ENCODE assay signal across 9 mouse cellular contexts in the genomic region with DNA sequence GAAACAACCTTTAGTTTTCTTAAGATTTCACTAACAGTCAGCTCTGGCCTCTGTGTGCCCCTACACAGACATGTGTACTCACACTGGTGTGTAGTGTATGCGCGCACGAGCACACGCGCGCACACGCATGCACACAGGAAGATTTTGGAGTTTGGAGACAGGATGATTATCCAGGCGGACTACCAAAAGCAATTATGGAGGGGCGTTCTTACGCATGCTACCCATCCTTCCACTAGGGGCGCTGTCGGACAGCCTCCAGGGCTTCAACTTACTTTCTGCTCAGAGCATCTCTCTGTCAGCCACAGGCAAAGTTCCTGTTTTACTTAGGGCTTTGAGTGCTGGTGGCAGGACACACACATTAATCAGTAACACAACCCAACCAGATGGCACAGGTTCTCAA. TPM values are rescaled to one million over a fixed set of nuclear protein-coding genes. Genes with fewer than 3 reads are reported as not detected.
A peak's percentile ranks its signal among the peaks of the same experiment; 100 is the strongest.
DNase-seq lines count a peak whose midpoint lies in the region; ATAC-seq and TF ChIP-seq lines count a peak whose summit lies in the region.
"Had no signal": no experiment of that assay in that cellular context is flagged by ENCODE, and none has a peak within 500 bp of the region (broad histone marks: within the 10 kb centered on the region; RNA-seq: fewer than 3 reads in every experiment).

No protein-coding gene starts in this region.

- H3K27ac ChIP-seq in heart, adult 2 months = no peak overlapping the region
- no peak overlapping the region for H3K27ac ChIP-seq in lung, postnatal 0 days (ENCODE audit: low read length)
- H3K27ac ChIP-seq: lung, embryonic 15.5 days had no signal

- no peaks in the 10 kb centered on the region for H3K9me3 ChIP-seq in lung, postnatal 0 days (ENCODE audit: low read length)
- H3K9me3 ChIP-seq: lung, embryonic 15.5 days had no signal

- H3K27me3 ChIP-seq in heart, adult 2 months (ENCODE audit: control insufficient read depth, insufficient read depth, low read length) = no peaks in the 10 kb centered on the region
- H3K27me3 ChIP-seq in lung, postnatal 0 days (replicated peaks; ENCODE audit: insufficient read depth, low read length) = no peaks in the 10 kb centered on the region
- H3K27me3 ChIP-seq: lung, embryonic 15.5 days had no signal

- TF ChIP-seq CTCF in heart, adult 2 months (IDR thresholded peaks at IDR 0.05) = peak; percentile 91
- peak; percentile 91 for TF ChIP-seq CTCF in lung, postnatal 0 days (IDR thresholded peaks at IDR 0.05)

- no peak overlapping the region for H3K4me3 ChIP-seq in heart, adult 2 months
- H3K4me3 ChIP-seq in lung, postnatal 0 days (ENCODE audit: low read depth, low read length) = no peak overlapping the region
- H3K4me3 ChIP-seq: lung, embryonic 15.5 days had no signal

- H3K4me2 ChIP-seq in lung, postnatal 0 days (replicated peaks; ENCODE audit: low read depth, low read length) = no peak overlapping the region
- H3K4me2 ChIP-seq: lung, embryonic 15.5 days had no signal

- no peak overlapping the region for H3K9ac ChIP-seq in heart, adult 2 months (ENCODE audit: low read depth, low read length)
- H3K9ac ChIP-seq in lung, postnatal 0 days (replicated peaks; ENCODE audit: low read depth) = no peak overlapping the region
- H3K9ac ChIP-seq: lung, embryonic 15.5 days had no signal

- intact Hi-C loops in heart, adult 2 months (cut with DNase I) = no loop called here
- intact Hi-C loops in gastrocnemius, postnatal 14 days (cut with DNase I; ENCODE audit: low total_unique reads) = no loop called here

- WGBS in heart, adult 2 months = 44% methylated on average over 12 of the region's 12 CpGs
- WGBS in lung, postnatal 0 days = 33% methylated on average over 12 of the region's 12 CpGs

- H3K4me1 ChIP-seq in heart, adult 2 months (ENCODE audit: control insufficient read depth, insufficient read depth, low read length) = no peaks in the 10 kb centered on the region
- no peaks in the 10 kb centered on the region for H3K4me1 ChIP-seq in lung, postnatal 0 days (ENCODE audit: insufficient read depth, low read depth, low read length)
- H3K4me1 ChIP-seq: lung, embryonic 15.5 days had no signal

- H3K36me3 ChIP-seq in heart, adult 2 months (ENCODE audit: control insufficient read depth, insufficient read depth, low read length) = no peaks in the 10 kb centered on the region
- H3K36me3 ChIP-seq in lung, postnatal 0 days (ENCODE audit: insufficient read depth, low read length) = no peaks in the 10 kb centered on the region
- H3K36me3 ChIP-seq: lung, embryonic 15.5 days had no signal

- no peak for TF ChIP-seq EP300 in heart, adult 2 months (IDR thresholded peaks at IDR 0.05; ENCODE audit: insufficient read depth, low read depth, low read length)
- TF ChIP-seq EP300 in lung, postnatal 0 days (IDR thresholded peaks at IDR 0.05) = no peak

- ATAC-seq in activated CD4-positive, CD25-positive, alpha-beta regulatory T cell, adult 4 months = peak; percentile 43
- ATAC-seq in common myeloid progenitor, adult 5-6 weeks (replicated peaks; ENCODE audit: low read depth, poor library complexity, severe bottlenecking) = peak; percentile 70
- no peak for ATAC-seq in lung, postnatal 0 days

- no peaks in the 10 kb centered on the region for H3K79me2 ChIP-seq in heart, adult 2 months (replicated peaks; ENCODE audit: control insufficient read depth, insufficient read depth, low read length)

- no peak for TF ChIP-seq POLR2A in heart, adult 2 months (IDR thresholded peaks at IDR 0.05; ENCODE audit: insufficient read depth, low read depth, low read length)

- DNase-seq in heart, adult 2 months = peak; percentile 42 to 60
- no peak for DNase-seq in heart, adult 11 months
- peak; percentile 62 for DNase-seq in gastrocnemius, postnatal 14 days
- DNase-seq in kidney, postnatal 25 days = peak; percentile 49 to 70
- peak; percentile 73 for DNase-seq in lung, postnatal 0 days (ENCODE audit: low spot score)
- peak; percentile 27 for DNase-seq in right cerebral cortex, postnatal 25 days

RNA-seq across cellular contexts. Expression of a gene that starts 57.6 kb away (rescaled TPM):
- total RNA-seq in heart, adult 2 months (2021) = 10 to 100 TPM; 56.2 to 59.1 TPM
- 17.2 and 31.1 TPM in 2 replicates for polyA plus RNA-seq in heart, adult 2 months (2012; rRNA removed)
- 1 to 10 TPM; 4.1 to 5.4 TPM for polyA plus RNA-seq in activated CD4-positive, CD25-positive, alpha-beta regulatory T cell, adult 4 months (2017; shearing (Covaris generic))
- 24.2 and 32.4 TPM in 2 replicates for total RNA-seq in common myeloid progenitor, adult 5-6 weeks (2017)
- 10 to 100 TPM; 36.8 to 41.5 TPM for total RNA-seq in gastrocnemius, postnatal 14 days (2021)
- 46.3 and 52.1 TPM in 2 replicates for polyA plus RNA-seq in lung, postnatal 0 days (2015; fragmentation: Nextera tagmentation; extraction: Ambion mirVana)
